8 mouse cellular contexts compared by ENCODE assay signal in genomic region chr1:72255062-72255853, GRCm38 (mm10). TPM values are rescaled to one million over a fixed set of nuclear protein-coding genes. Genes with fewer than 3 reads are reported as not detected.
A peak's percentile ranks its signal among the peaks of the same experiment; 100 is the strongest.
DNase-seq lines count a peak whose midpoint lies in the region; ATAC-seq and TF ChIP-seq lines count a peak whose summit lies in the region.

No protein-coding gene starts in this region.

- no peak for TF ChIP-seq EP300 in stomach, postnatal 0 days (optimal IDR thresholded peaks at IDR 0.05)

- H3K27me3 ChIP-seq in intestine, embryonic 16.5 days (replicated peaks; ENCODE audit: control insufficient read depth, insufficient read depth, low read length) = no peaks in the 10 kb centered on the region
- no peaks in the 10 kb centered on the region for H3K27me3 ChIP-seq in liver, embryonic 11.5 days (replicated peaks; ENCODE audit: control insufficient read depth, insufficient read depth, low read length)
- no peaks in the 10 kb centered on the region for H3K27me3 ChIP-seq in myocyte (ENCODE audit: control insufficient read depth, insufficient read depth, insufficient read length)
- H3K27me3 ChIP-seq in stomach, postnatal 0 days (ENCODE audit: control insufficient read depth, insufficient read depth, low read length) = no peaks in the 10 kb centered on the region

- no peaks in the 10 kb centered on the region for H3K79me2 ChIP-seq in myocyte (ENCODE audit: control insufficient read depth, insufficient read depth)

- peak overlapping the region; percentile 93 for H3K27ac ChIP-seq in intestine, embryonic 16.5 days (ENCODE audit: low read length)
- peak overlapping the region; percentile 86 for H3K27ac ChIP-seq in liver, embryonic 11.5 days (ENCODE audit: low read depth, low read length)
- H3K27ac ChIP-seq in stomach, postnatal 0 days (replicated peaks) = peak overlapping the region; percentile 93

- no peak overlapping the region for H3ac ChIP-seq in myocyte (ENCODE audit: control insufficient read depth, insufficient read length)

- peak; percentile 65 for DNase-seq in urinary bladder, postnatal 14 days (ENCODE audit: low spot score)
- no peak for DNase-seq in urinary bladder, postnatal 10 days (ENCODE audit: low spot score)
- peak; percentile 70 for DNase-seq in cerebellum, adult 9-11 months
- DNase-seq in frontal cortex, adult 2 months (ENCODE audit: extremely low spot score in 1 of 2, low spot score in 1 of 2) = peak; percentile 62 to 65
- peak; percentile 81 for DNase-seq in liver, embryonic 11.5 days (ENCODE audit: low spot score)
- peak; percentile 66 for DNase-seq in stomach, postnatal 0 days (ENCODE audit: low spot score)

- TF ChIP-seq CTCF in stomach, postnatal 0 days (IDR thresholded peaks at IDR 0.05; ENCODE audit: low read depth) = peak; percentile 30

- ATAC-seq in intestine, embryonic 16.5 days = peak; percentile 93
- ATAC-seq in liver, embryonic 11.5 days (replicated peaks; ENCODE audit: low FRiP score) = peak; percentile 92
- ATAC-seq in stomach, postnatal 0 days (ENCODE audit: low FRiP score, low TSS enrichment) = peak; percentile 91

- peaks cover 12% of the 10 kb centered on the region for H3K4me1 ChIP-seq in intestine, embryonic 16.5 days (ENCODE audit: control insufficient read depth, insufficient read depth, low read length)
- H3K4me1 ChIP-seq in liver, embryonic 11.5 days (replicated peaks; ENCODE audit: control insufficient read depth, insufficient read depth, low read length) = 0 out of 2 replicates have a peak, but pooled peaks cover 3% of the 10 kb centered on the region
- 0 out of 2 replicates have a peak, but pooled peaks cover 4% of the 10 kb centered on the region for H3K4me1 ChIP-seq in stomach, postnatal 0 days (replicated peaks; ENCODE audit: control insufficient read depth, insufficient read depth)

- WGBS in intestine, embryonic 16.5 days = 5% methylated on average over 15 of the region's 15 CpGs
- WGBS in liver, embryonic 11.5 days = 2% methylated on average over 15 of the region's 15 CpGs
- WGBS in stomach, postnatal 0 days = 2% methylated on average over 15 of the region's 15 CpGs

- no peaks in the 10 kb centered on the region for H3K9me3 ChIP-seq in intestine, embryonic 16.5 days (ENCODE audit: control insufficient read depth, low read length)
- H3K9me3 ChIP-seq in liver, embryonic 11.5 days (ENCODE audit: control insufficient read depth, low read length) = no peaks in the 10 kb centered on the region
- H3K9me3 ChIP-seq in stomach, postnatal 0 days (ENCODE audit: control insufficient read depth, low read length) = no peaks in the 10 kb centered on the region

- H3K9ac ChIP-seq in intestine, embryonic 16.5 days (ENCODE audit: low read depth, low read length) = peak overlapping the region; percentile 71; the same call in 1 of the 2 replicates
- peak overlapping the region; percentile 75; the same call in 1 of the 2 replicates for H3K9ac ChIP-seq in liver, embryonic 11.5 days (ENCODE audit: low read depth, low read length)
- H3K9ac ChIP-seq in stomach, postnatal 0 days (ENCODE audit: low read length) = peak overlapping the region; percentile 71; the same call in 1 of the 2 replicates

- peak overlapping the region; percentile 52 for H3K4me3 ChIP-seq in intestine, embryonic 16.5 days (ENCODE audit: low read length)
- H3K4me3 ChIP-seq in liver, embryonic 11.5 days (ENCODE audit: low read depth, low read length) = peak overlapping the region; percentile 51
- peak overlapping the region; percentile 30 for H3K4me3 ChIP-seq in myocyte
- peak overlapping the region; percentile 42 for H3K4me3 ChIP-seq in stomach, postnatal 0 days (ENCODE audit: low read depth, low read length)

- no peaks in the 10 kb centered on the region for H3K36me3 ChIP-seq in intestine, embryonic 16.5 days (ENCODE audit: control insufficient read depth, insufficient read depth, low read length)
- H3K36me3 ChIP-seq in liver, embryonic 11.5 days (ENCODE audit: control insufficient read depth, insufficient read depth, low read length) = no peaks in the 10 kb centered on the region
- H3K36me3 ChIP-seq in myocyte (ENCODE audit: control insufficient read depth, insufficient read depth) = peaks cover 5% of the 10 kb centered on the region
- H3K36me3 ChIP-seq in stomach, postnatal 0 days (ENCODE audit: control insufficient read depth, insufficient read depth, low read length) = no peaks in the 10 kb centered on the region

- peak overlapping the region; percentile 71 for H3K4me2 ChIP-seq in intestine, embryonic 16.5 days (ENCODE audit: low read depth, low read length)
- H3K4me2 ChIP-seq in liver, embryonic 11.5 days = peak overlapping the region; percentile 77
- H3K4me2 ChIP-seq in myocyte (ENCODE audit: low read depth) = peak overlapping the region; percentile 60
- H3K4me2 ChIP-seq in stomach, postnatal 0 days (replicated peaks; ENCODE audit: low read depth) = peak overlapping the region; percentile 59

- peak; percentile 76 for TF ChIP-seq POLR2A in myocyte (IDR thresholded peaks at IDR 0.05; ENCODE audit: insufficient read length, low read depth)

TF ChIP-seq in myocyte, 11 proteins besides CTCF, POLR2A, EP300 and RAD21:
- TF ChIP-seq SRF (IDR thresholded peaks at IDR 0.05; ENCODE audit: control insufficient read depth, insufficient read length, low read depth) = no peak
- TF ChIP-seq REST (IDR thresholded peaks at IDR 0.05; ENCODE audit: insufficient read depth, insufficient read length) = no peak
- no peak for TF ChIP-seq E2F4 (IDR thresholded peaks at IDR 0.05; ENCODE audit: insufficient read depth)
- TF ChIP-seq TCF3 (IDR thresholded peaks at IDR 0.05; ENCODE audit: insufficient read length, low read depth) = no peak
- TF ChIP-seq POLR2AphosphoS2 (IDR thresholded peaks at IDR 0.05; ENCODE audit: insufficient read length, low read depth) = peak; percentile 78
- no peak for TF ChIP-seq MAX (IDR thresholded peaks at IDR 0.05; ENCODE audit: low read depth)
- TF ChIP-seq MYOG (IDR thresholded peaks at IDR 0.05; ENCODE audit: control insufficient read depth in 1 of 3, insufficient read depth in 1 of 3, insufficient read length in 2 of 3, low read depth in 2 of 3) = no peak
- TF ChIP-seq CEBPB (IDR thresholded peaks at IDR 0.05; ENCODE audit: insufficient read depth, poor library complexity, severe bottlenecking) = no peak; the same call in 1 of the 2 replicates
- no peak for TF ChIP-seq USF1 (IDR thresholded peaks at IDR 0.05; ENCODE audit: low read depth)
- no peak for TF ChIP-seq TCF12 (IDR thresholded peaks at IDR 0.05; ENCODE audit: insufficient read depth, poor library complexity, severe bottlenecking)
- TF ChIP-seq MYOD1 (IDR thresholded peaks at IDR 0.05; ENCODE audit: control insufficient read depth in 1 of 3, insufficient read length in 2 of 3, low read depth in 2 of 3) = peak in 1 of 3 experiments; percentile 47

RNA-seq across cellular contexts. Expression of gene Pecr, which starts 28.9 kb away (rescaled TPM):
- polyA plus RNA-seq in frontal cortex, adult 2 months (2012; rRNA removed) = 7.6 and 8.6 TPM in 2 replicates
- 82.7 and 96.5 TPM in 2 replicates for polyA plus RNA-seq in intestine, embryonic 16.5 days (2015; fragmentation: Nextera tagmentation; extraction: Ambion mirVana)
- 40.2 and 43.2 TPM in 2 replicates for polyA plus RNA-seq in liver, embryonic 11.5 days (2014; fragmentation: Nextera tagmentation; extraction: Ambion mirVana)
- polyA plus RNA-seq in myocyte (2012; fragmentation: generic; extraction: Trizol) = 13.7 TPM
- 44.0 and 44.8 TPM in 2 replicates for polyA plus RNA-seq in stomach, postnatal 0 days (2015; fragmentation: Nextera tagmentation; extraction: Ambion mirVana)

RNA-seq across cellular contexts. Expression of gene Tmem169, which starts 28.9 kb away (rescaled TPM):
- 19.6 and 20.4 TPM in 2 replicates for polyA plus RNA-seq in frontal cortex, adult 2 months (2012; rRNA removed)
- polyA plus RNA-seq in intestine, embryonic 16.5 days (2015; fragmentation: Nextera tagmentation; extraction: Ambion mirVana) = 2.1 and 2.3 TPM in 2 replicates
- polyA plus RNA-seq in liver, embryonic 11.5 days (2014; fragmentation: Nextera tagmentation; extraction: Ambion mirVana) = 0.77 and 0.90 TPM in 2 replicates
- 0.41 TPM for polyA plus RNA-seq in myocyte (2012; fragmentation: generic; extraction: Trizol)
- 0.69 and 0.87 TPM in 2 replicates for polyA plus RNA-seq in stomach, postnatal 0 days (2015; fragmentation: Nextera tagmentation; extraction: Ambion mirVana)

RNA-seq across cellular contexts. Expression of gene Mreg, which starts 43.2 kb away (rescaled TPM):
- 3.3 and 4.1 TPM in 2 replicates for polyA plus RNA-seq in frontal cortex, adult 2 months (2012; rRNA removed)
- polyA plus RNA-seq in intestine, embryonic 16.5 days (2015; fragmentation: Nextera tagmentation; extraction: Ambion mirVana) = 7.5 and 13.2 TPM in 2 replicates
- polyA plus RNA-seq in liver, embryonic 11.5 days (2014; fragmentation: Nextera tagmentation; extraction: Ambion mirVana) = 6.8 and 7.1 TPM in 2 replicates
- polyA plus RNA-seq in myocyte (2012; fragmentation: generic; extraction: Trizol) = 2.0 TPM
- polyA plus RNA-seq in stomach, postnatal 0 days (2015; fragmentation: Nextera tagmentation; extraction: Ambion mirVana) = 34.6 and 37.7 TPM in 2 replicates

RNA-seq across cellular contexts. Expression of gene Xrcc5, which starts 52.0 kb away (rescaled TPM):
- polyA plus RNA-seq in frontal cortex, adult 2 months (2012; rRNA removed) = 10.3 and 10.9 TPM in 2 replicates
- 31.7 and 34.0 TPM in 2 replicates for polyA plus RNA-seq in intestine, embryonic 16.5 days (2015; fragmentation: Nextera tagmentation; extraction: Ambion mirVana)
- 43.5 and 47.3 TPM in 2 replicates for polyA plus RNA-seq in liver, embryonic 11.5 days (2014; fragmentation: Nextera tagmentation; extraction: Ambion mirVana)
- polyA plus RNA-seq in myocyte (2012; fragmentation: generic; extraction: Trizol) = 23.5 TPM
- polyA plus RNA-seq in stomach, postnatal 0 days (2015; fragmentation: Nextera tagmentation; extraction: Ambion mirVana) = 21.1 and 23.5 TPM in 2 replicates
